Mouse (Mus musculus) myocyte (in vitro differentiated cells): ENCODE measurements at regions not wholly inside any gene's neighbourhood (a gene's known extent, or its start where the extent isn't known, plus 50 kb on each side); places are given as distances from the start of the nearest gene placed in this dataset.

ENCODE experiments used
- H3K27me3 ChIP-seq: one replicate; pipeline ENCODE4 v1.6.1; 2011; ENCODE audit not compliant: control insufficient read depth, insufficient read depth, insufficient read length
- H3K36me3 ChIP-seq: one replicate; pipeline ENCODE4 v1.6.1; 2011; ENCODE audit not compliant: control insufficient read depth, insufficient read depth
- H3K4me2 ChIP-seq: one replicate; pipeline ENCODE4 v1.6.1; 2011; ENCODE audit warnings: low read depth, control low read depth
- H3K4me3 ChIP-seq: one replicate; pipeline ENCODE4 v1.5.1; 2011; ENCODE audit warnings: mild to moderate bottlenecking, control low read depth, moderate library complexity
- H3K79me2 ChIP-seq: one replicate; pipeline ENCODE4 v1.6.1; 2011; ENCODE audit not compliant: control insufficient read depth, insufficient read depth
- H3ac ChIP-seq: one replicate; pipeline ENCODE4 v1.6.1; 2011; ENCODE audit not compliant: control insufficient read depth, insufficient read length
- CEBPB ChIP-seq: IDR thresholded peaks from 2 replicates; pipeline ENCODE4 v1.6.1; 2011; ENCODE audit warnings: mild to moderate bottlenecking, moderate library complexity; ENCODE audit not compliant: poor library complexity, insufficient read depth, severe bottlenecking
- E2F4 ChIP-seq: IDR thresholded peaks from one replicate; pipeline ENCODE4 v1.6.1; 2011; ENCODE audit warnings: mild to moderate bottlenecking, control low read depth, moderate library complexity; ENCODE audit not compliant: insufficient read depth
- MAX ChIP-seq: IDR thresholded peaks from one replicate; pipeline ENCODE4 v1.6.1; 2011; ENCODE audit warnings: low read depth, mild to moderate bottlenecking, control low read depth
- MYOD1 ChIP-seq, 3 experiments: IDR thresholded peaks; one replicate each; pipeline ENCODE4 v1.6.1; 2011; ENCODE audit warnings: control low read depth in 2 of 3, low read depth in 2 of 3, mild to moderate bottlenecking in 2 of 3, moderate library complexity in 1 of 3; ENCODE audit not compliant: insufficient read length in 2 of 3, control insufficient read depth in 1 of 3
- MYOG ChIP-seq, 3 experiments: IDR thresholded peaks; one replicate each; pipeline ENCODE4 v1.6.1; 2011; ENCODE audit warnings: control low read depth in 2 of 3, low read depth in 2 of 3, mild to moderate bottlenecking in 2 of 3; ENCODE audit not compliant: insufficient read length in 2 of 3, control insufficient read depth in 1 of 3, insufficient read depth in 1 of 3
- POLR2A ChIP-seq: IDR thresholded peaks from one replicate; pipeline ENCODE4 v1.6.1; 2011; ENCODE audit warnings: low read depth, mild to moderate bottlenecking, control low read depth, moderate library complexity; ENCODE audit not compliant: insufficient read length
- POLR2AphosphoS2 ChIP-seq: IDR thresholded peaks from one replicate; pipeline ENCODE4 v1.6.1; 2011; ENCODE audit warnings: low read depth, control low read depth; ENCODE audit not compliant: insufficient read length
- REST ChIP-seq: IDR thresholded peaks from one replicate; pipeline ENCODE4 v1.6.1; 2011; ENCODE audit warnings: mild to moderate bottlenecking, control low read depth, moderate library complexity; ENCODE audit not compliant: insufficient read depth, insufficient read length
- SRF ChIP-seq: IDR thresholded peaks from one replicate; pipeline ENCODE4 v1.6.1; 2011; ENCODE audit warnings: low read depth; ENCODE audit not compliant: control insufficient read depth, insufficient read length
- TCF12 ChIP-seq: IDR thresholded peaks from one replicate; pipeline ENCODE4 v1.6.1; 2011; ENCODE audit warnings: mild to moderate bottlenecking, control low read depth; ENCODE audit not compliant: poor library complexity, insufficient read depth, severe bottlenecking
- TCF3 ChIP-seq: IDR thresholded peaks from one replicate; pipeline ENCODE4 v1.6.1; 2011; ENCODE audit warnings: low read depth, control low read depth; ENCODE audit not compliant: insufficient read length
- USF1 ChIP-seq: IDR thresholded peaks from one replicate; pipeline ENCODE4 v1.6.1; 2011; ENCODE audit warnings: low read depth, mild to moderate bottlenecking, control low read depth, moderate library complexity

DNA sequence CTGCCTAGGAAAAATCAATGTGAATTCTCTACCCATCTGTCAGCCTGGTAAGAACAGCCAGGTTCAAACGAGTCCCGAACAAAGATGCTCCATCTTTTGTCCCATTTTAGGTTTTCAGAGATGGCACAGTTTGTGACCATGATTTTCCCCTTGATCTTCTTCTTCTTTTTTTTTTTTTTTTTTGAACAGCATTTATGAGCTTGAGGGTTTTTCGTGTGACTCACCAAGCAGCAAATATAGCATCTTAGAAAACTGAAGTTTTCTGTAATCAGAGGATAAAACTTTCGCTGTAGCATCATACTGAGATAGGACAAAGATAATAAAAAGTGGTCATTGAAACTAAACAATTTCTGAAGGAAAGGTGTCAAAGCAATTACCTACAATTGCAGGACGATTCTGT lies 412.6 kb upstream of the Atp2b1 start:
- peak overlapping the region; percentile 13 for H3K4me2 ChIP-seq
- TF ChIP-seq REST, result no peak
- no peak for TF ChIP-seq USF1
- no peaks in the 10 kb centered on the region for H3K79me2 ChIP-seq
- H3K4me3 ChIP-seq, result no peak overlapping the region
- H3K27me3 ChIP-seq, result no peaks in the 10 kb centered on the region
- H3K36me3 ChIP-seq, result no peaks in the 10 kb centered on the region
- no peak overlapping the region for H3ac ChIP-seq

- H3K79me2 ChIP-seq, result no peaks in the 10 kb centered on the region
- no peak overlapping the region for H3K4me2 ChIP-seq
- no peaks in the 10 kb centered on the region for H3K36me3 ChIP-seq
- no peaks in the 10 kb centered on the region for H3K27me3 ChIP-seq
- no peak overlapping the region for H3K4me3 ChIP-seq
- no peak overlapping the region for H3ac ChIP-seq
- TF ChIP-seq MYOD1 (IDR thresholded peaks at IDR 0.05; ENCODE audit: control insufficient read depth in 1 of 3, insufficient read length in 2 of 3, low read depth in 2 of 3) (no peak), MAX (no peak), E2F4 (no peak), REST (no peak), TCF12 (no peak), TCF3 (no peak), MYOG (IDR thresholded peaks at IDR 0.05; ENCODE audit: control insufficient read depth in 1 of 3, insufficient read depth in 1 of 3, insufficient read length in 2 of 3, low read depth in 2 of 3) (no peak), CEBPB (no peak), USF1 (no peak), POLR2AphosphoS2 (no peak), POLR2A (no peak), SRF (no peak)
These were observed 409.7 kb upstream of the Atp2b1 start for GRCm38 (mm10) chr10:98504524-98504923.

GRCm38 (mm10) chr10:98508515-98509143 lies 405.6 kb upstream of the Atp2b1 start:
- Histone ChIP-seq H3K79me2 (no peaks in the 10 kb centered on the region), H3K27me3 (no peaks in the 10 kb centered on the region)
- TF ChIP-seq MYOD1 (IDR thresholded peaks at IDR 0.05; ENCODE audit: control insufficient read depth in 1 of 3, insufficient read length in 2 of 3, low read depth in 2 of 3) (no peak), CEBPB (peak; percentile 91)

DNA sequence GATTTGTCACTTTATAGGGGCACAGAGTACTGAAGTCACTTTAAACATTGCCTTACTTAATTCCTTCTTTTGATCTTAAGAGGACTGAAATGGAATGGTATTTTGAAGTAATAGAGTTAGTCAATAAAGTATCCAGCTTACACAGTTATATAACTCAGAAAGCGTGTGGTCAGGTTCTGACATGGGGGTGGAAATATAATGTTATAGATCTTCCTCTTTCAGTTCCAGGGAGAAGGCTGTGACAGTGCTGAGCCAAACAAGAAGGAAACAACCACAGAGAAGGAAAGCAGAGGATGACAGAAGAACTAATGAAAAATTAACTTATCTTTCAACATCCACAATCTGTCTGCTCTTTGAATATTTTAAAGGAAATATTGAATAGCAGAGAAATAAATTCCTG lies 399.4 kb upstream of the Atp2b1 start:
- Histone ChIP-seq H3K4me3 (no peak overlapping the region), H3K27me3 (no peaks in the 10 kb centered on the region), H3K4me2 (no peak overlapping the region), H3K79me2 (no peaks in the 10 kb centered on the region), H3K36me3 (no peaks in the 10 kb centered on the region), H3ac (no peak overlapping the region)
- TF ChIP-seq TCF12, result no peak
- TF ChIP-seq MYOD1 (IDR thresholded peaks at IDR 0.05; ENCODE audit: control insufficient read depth in 1 of 3, insufficient read length in 2 of 3, low read depth in 2 of 3), result no peak
- no peak for TF ChIP-seq USF1
- TF ChIP-seq E2F4, result no peak
- no peak for TF ChIP-seq MAX
- no peak for TF ChIP-seq CEBPB
- TF ChIP-seq SRF, result no peak
- TF ChIP-seq REST, result no peak
- TF ChIP-seq POLR2AphosphoS2, result no peak
- no peak for TF ChIP-seq TCF3
- no peak for TF ChIP-seq POLR2A
- no peak for TF ChIP-seq MYOG (IDR thresholded peaks at IDR 0.05; ENCODE audit: control insufficient read depth in 1 of 3, insufficient read depth in 1 of 3, insufficient read length in 2 of 3, low read depth in 2 of 3)

More at GRCm38 (mm10) chr10:98508515-98509143, 405.6 kb upstream of the Atp2b1 start:
- no peak overlapping the region for H3ac ChIP-seq
- no peak overlapping the region for H3K4me3 ChIP-seq
- H3K36me3 ChIP-seq, result no peaks in the 10 kb centered on the region
- peak overlapping the region; percentile 52 for H3K4me2 ChIP-seq

DNA sequence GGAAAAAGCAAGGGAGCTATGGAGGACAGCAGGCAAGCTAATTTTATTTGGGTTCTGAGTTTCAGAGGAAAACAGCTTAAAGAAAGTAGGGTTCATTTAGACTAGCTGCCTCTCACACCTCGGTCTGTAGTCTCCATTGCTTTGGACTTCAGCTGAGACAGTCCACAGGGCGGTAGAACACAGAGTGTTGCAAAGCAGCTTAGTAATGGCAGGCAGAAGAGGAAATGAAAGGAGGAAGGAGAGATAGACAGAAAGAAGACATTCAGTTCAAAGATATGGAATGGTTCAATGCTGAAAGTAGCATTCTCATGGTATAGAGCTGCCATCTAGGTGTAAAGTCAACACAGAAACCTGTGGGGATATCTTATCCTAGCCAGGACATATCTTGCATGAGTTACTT lies 396.6 kb upstream of the Atp2b1 start:
- H3K27me3 ChIP-seq, result no peaks in the 10 kb centered on the region
- H3K79me2 ChIP-seq, result no peaks in the 10 kb centered on the region
- H3ac ChIP-seq, result no peak overlapping the region
- no peaks in the 10 kb centered on the region for H3K36me3 ChIP-seq
- no peak for TF ChIP-seq REST
- TF ChIP-seq MYOG (IDR thresholded peaks at IDR 0.05; ENCODE audit: control insufficient read depth in 1 of 3, insufficient read depth in 1 of 3, insufficient read length in 2 of 3, low read depth in 2 of 3), result no peak
- no peak for TF ChIP-seq E2F4
- no peak for TF ChIP-seq POLR2AphosphoS2
- no peak overlapping the region for H3K4me2 ChIP-seq
- no peak overlapping the region for H3K4me3 ChIP-seq
